Comparison of ENCODE assay signal across 15 mouse cellular contexts in the genomic region with DNA sequence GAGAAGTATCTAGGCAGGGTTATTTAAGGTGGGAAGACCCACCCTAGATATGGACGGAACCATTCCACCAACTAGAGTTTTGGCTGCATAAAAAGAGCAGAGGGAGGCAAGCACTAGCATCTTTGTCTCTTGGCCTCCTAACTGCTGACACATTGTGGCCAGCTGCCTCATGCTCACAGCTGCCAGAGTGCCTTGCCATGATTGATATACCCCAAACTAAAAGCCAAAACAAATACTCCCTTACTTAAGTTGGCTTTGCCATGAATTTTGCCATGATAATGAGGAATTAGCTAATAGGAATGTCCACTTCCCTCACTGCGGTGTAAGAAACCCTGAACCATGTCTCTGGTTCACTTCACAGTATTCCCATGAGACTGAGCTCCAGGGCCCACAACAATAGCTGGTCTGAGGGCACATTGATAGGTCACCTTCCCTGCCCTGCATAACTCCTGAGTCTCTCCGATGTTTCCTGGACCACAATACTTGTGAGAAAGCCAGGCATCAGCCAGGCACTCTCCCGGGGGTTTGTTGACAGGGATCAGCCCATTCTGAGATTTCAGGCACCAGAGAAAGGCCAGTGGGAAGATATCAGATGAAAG.
DNase-seq lines count a peak whose midpoint lies in the region; ATAC-seq lines count a peak whose summit lies in the region.
"Had no signal": no experiment of that assay in that cellular context is flagged by ENCODE, and none has a peak within 500 bp of the region (broad histone marks: within the 10 kb centered on the region; RNA-seq: fewer than 3 reads in every experiment).

No protein-coding gene starts in this region.

- DNase-seq in gastrocnemius, postnatal 25 days = peak; percentile 30
- DNase-seq in gastrocnemius, postnatal 4 days (ENCODE audit: low spot score in 2 of 2) = no peak
- DNase-seq in midbrain, embryonic 11.5 days (ENCODE audit: low spot score, missing footprints) = peak; percentile 72
- peak; percentile 36 for DNase-seq in heart, postnatal 4 days
- peak; percentile 27 for DNase-seq in skeletal muscle tissue, adult 2 months (ENCODE audit: low read depth, low spot score)
- no peak for DNase-seq in adrenal gland, postnatal 10 days
- DNase-seq in cerebellum, adult 11-12 months = no peak
- DNase-seq: B cell, adult 2 months; cerebellum, adult 11 months; kidney, postnatal 10 days; layer of hippocampus, postnatal 36 days; thymus, adult 18-20 months had no signal

- H3K4me3 ChIP-seq in midbrain, embryonic 11.5 days (ENCODE audit: low read depth, low read length) = no peak overlapping the region
- no peak overlapping the region for H3K4me3 ChIP-seq in midbrain, embryonic 16.5 days (ENCODE audit: low read depth, low read length)
- H3K4me3 ChIP-seq: forebrain, embryonic 15.5 days had no signal

- H3K27ac ChIP-seq in midbrain, embryonic 11.5 days (ENCODE audit: low read depth, low read length) = no peak overlapping the region
- no peak overlapping the region for H3K27ac ChIP-seq in midbrain, embryonic 16.5 days (ENCODE audit: low read length)
- H3K27ac ChIP-seq: forebrain, embryonic 15.5 days; hindbrain, postnatal 0 days had no signal

- no peaks in the 10 kb centered on the region for H3K27me3 ChIP-seq in midbrain, embryonic 11.5 days (ENCODE audit: control insufficient read depth, insufficient read depth, low read length)
- H3K27me3 ChIP-seq in midbrain, embryonic 16.5 days (ENCODE audit: control insufficient read depth, insufficient read depth, low read depth, low read length) = no peaks in the 10 kb centered on the region
- H3K27me3 ChIP-seq: forebrain, embryonic 15.5 days had no signal

- WGBS in midbrain, embryonic 11.5 days = 87% methylated on average over 4 of the region's 4 CpGs
- WGBS in midbrain, embryonic 16.5 days = 84% methylated on average over 4 of the region's 4 CpGs

- no peaks in the 10 kb centered on the region for H3K4me1 ChIP-seq in midbrain, embryonic 11.5 days (ENCODE audit: control insufficient read depth, insufficient read depth, low read length)
- no peaks in the 10 kb centered on the region for H3K4me1 ChIP-seq in midbrain, embryonic 16.5 days (ENCODE audit: control insufficient read depth, insufficient read depth, low read length)
- H3K4me1 ChIP-seq: forebrain, embryonic 15.5 days had no signal

- no peaks in the 10 kb centered on the region for H3K36me3 ChIP-seq in midbrain, embryonic 11.5 days (ENCODE audit: control insufficient read depth, insufficient read depth, low read length)
- no peaks in the 10 kb centered on the region for H3K36me3 ChIP-seq in midbrain, embryonic 16.5 days (ENCODE audit: control insufficient read depth, insufficient read depth, low read length)
- H3K36me3 ChIP-seq: forebrain, embryonic 15.5 days had no signal

- no peak overlapping the region for H3K9ac ChIP-seq in midbrain, embryonic 11.5 days (ENCODE audit: low read length)
- H3K9ac ChIP-seq in midbrain, embryonic 16.5 days (ENCODE audit: low read depth, low read length) = no peak overlapping the region
- H3K9ac ChIP-seq: forebrain, embryonic 15.5 days had no signal

- no peak overlapping the region for H3K4me2 ChIP-seq in midbrain, embryonic 11.5 days
- no peak overlapping the region for H3K4me2 ChIP-seq in midbrain, embryonic 16.5 days (ENCODE audit: low read length)
- H3K4me2 ChIP-seq: forebrain, embryonic 15.5 days had no signal

- H3K9me3 ChIP-seq in midbrain, embryonic 11.5 days (ENCODE audit: control insufficient read depth, low read length) = no peaks in the 10 kb centered on the region
- no peaks in the 10 kb centered on the region for H3K9me3 ChIP-seq in midbrain, embryonic 16.5 days (replicated peaks; ENCODE audit: control insufficient read depth, low read length, poor library complexity, severe bottlenecking)
- H3K9me3 ChIP-seq: forebrain, embryonic 15.5 days had no signal

- ATAC-seq in midbrain, embryonic 11.5 days (ENCODE audit: low FRiP score) = no peak
- ATAC-seq in midbrain, embryonic 16.5 days = no peak
- ATAC-seq: forebrain, embryonic 15.5 days; hindbrain, postnatal 0 days had no signal

Comparison
In these comparisons a context has a peak if more than half of its experiments do, and no peak if none do; other contexts are left out.
1. DNase-seq: peak in gastrocnemius, postnatal 25 days (single experiment), midbrain, embryonic 11.5 days (single experiment), heart, postnatal 4 days (single experiment) and skeletal muscle tissue, adult 2 months (single experiment); none in gastrocnemius, postnatal 4 days (0 of 2), adrenal gland, postnatal 10 days (single experiment) and cerebellum, adult 11-12 months (single experiment).